In the genomic region with DNA sequence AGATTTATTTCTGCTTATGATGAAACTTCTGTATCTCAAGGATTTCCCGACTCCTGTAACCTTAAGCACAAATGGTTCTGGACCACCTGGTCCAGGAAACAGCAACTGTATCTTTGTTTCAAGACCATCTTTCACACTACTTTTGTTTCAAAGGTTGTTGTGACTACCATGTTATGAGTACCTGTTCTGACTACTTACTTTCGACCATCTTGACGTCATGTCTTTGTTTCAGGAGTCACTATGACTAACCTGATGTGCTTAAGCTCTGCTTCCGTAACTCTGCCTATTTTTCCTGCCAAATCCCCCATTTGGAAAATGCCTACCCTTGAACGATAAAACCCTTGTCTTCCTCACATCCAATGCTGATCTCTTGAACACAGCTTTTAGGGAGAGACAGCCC, we compare ENCODE assay signal across 31 mouse cellular contexts.
"Had no signal": no experiment of that assay in that cellular context is flagged by ENCODE, and none has a peak within 500 bp of the region (broad histone marks: within the 10 kb centered on the region; RNA-seq: fewer than 3 reads in every experiment).

No protein-coding gene starts in this region.

- H3K4me2 ChIP-seq: limb, embryonic 12.5 days; limb, embryonic 13.5 days; limb, embryonic 15.5 days; liver, embryonic 11.5 days; liver, embryonic 12.5 days; liver, embryonic 13.5 days; liver, embryonic 15.5 days; lung, embryonic 14.5 days; lung, embryonic 15.5 days; midbrain, embryonic 12.5 days; midbrain, embryonic 13.5 days; midbrain, embryonic 15.5 days had no signal

- H3K4me3 ChIP-seq: left cerebral cortex, adult 2 months; limb, embryonic 10.5 days; limb, embryonic 12.5 days; limb, embryonic 13.5 days; limb, embryonic 15.5 days; liver, embryonic 12.5 days; liver, embryonic 13.5 days; liver, embryonic 15.5 days; lung, embryonic 15.5 days; megakaryocyte, embryonic 14.5 days; midbrain, embryonic 10.5 days; midbrain, embryonic 12.5 days; midbrain, embryonic 13.5 days; midbrain, embryonic 15.5 days; myocyte had no signal

- H3K27me3 ChIP-seq: limb, embryonic 12.5 days; limb, embryonic 13.5 days; limb, embryonic 15.5 days; liver, embryonic 12.5 days; liver, embryonic 13.5 days; liver, embryonic 15.5 days; lung, embryonic 15.5 days; midbrain, embryonic 12.5 days; midbrain, embryonic 13.5 days; midbrain, embryonic 15.5 days had no signal

- DNase-seq: left cerebral cortex, postnatal 4 days; liver; liver, embryonic 13.5 days; liver, postnatal 0 days; lung, adult 18-20 months; lung, adult 2 months; lung, embryonic 14.5 days; lung, postnatal 10 days; lung, postnatal 14 days; lung, postnatal 36 days; lung, postnatal 4 days; midbrain, embryonic 14.5 days had no signal

- H3K9me3 ChIP-seq: limb, embryonic 10.5 days; limb, embryonic 12.5 days; limb, embryonic 13.5 days; limb, embryonic 15.5 days; liver, embryonic 12.5 days; liver, embryonic 13.5 days; liver, embryonic 15.5 days; lung, embryonic 15.5 days; midbrain, embryonic 10.5 days; midbrain, embryonic 12.5 days; midbrain, embryonic 13.5 days; midbrain, embryonic 15.5 days had no signal

- H3K36me3 ChIP-seq: limb, embryonic 10.5 days; limb, embryonic 12.5 days; limb, embryonic 13.5 days; limb, embryonic 15.5 days; liver, embryonic 12.5 days; liver, embryonic 13.5 days; liver, embryonic 15.5 days; lung, embryonic 15.5 days; midbrain, embryonic 10.5 days; midbrain, embryonic 12.5 days; midbrain, embryonic 13.5 days; midbrain, embryonic 15.5 days had no signal

- H3K27ac ChIP-seq: left cerebral cortex, adult 2 months; limb, embryonic 10.5 days; limb, embryonic 12.5 days; limb, embryonic 13.5 days; limb, embryonic 15.5 days; liver, embryonic 12.5 days; liver, embryonic 13.5 days; liver, embryonic 14.5 days; liver, embryonic 15.5 days; lung, embryonic 15.5 days; macrophage; midbrain, embryonic 10.5 days; midbrain, embryonic 12.5 days; midbrain, embryonic 13.5 days; midbrain, embryonic 15.5 days had no signal

- H3K4me1 ChIP-seq: limb, embryonic 12.5 days; limb, embryonic 13.5 days; limb, embryonic 15.5 days; liver, embryonic 12.5 days; liver, embryonic 13.5 days; liver, embryonic 15.5 days; megakaryocyte, embryonic 14.5 days; midbrain, embryonic 12.5 days; midbrain, embryonic 13.5 days; midbrain, embryonic 15.5 days had no signal

- H3K9ac ChIP-seq: limb, embryonic 12.5 days; limb, embryonic 13.5 days; limb, embryonic 15.5 days; liver, embryonic 12.5 days; liver, embryonic 13.5 days; liver, embryonic 14.5 days; liver, embryonic 15.5 days; liver, postnatal 0 days; lung, embryonic 14.5 days; lung, embryonic 15.5 days; midbrain, embryonic 12.5 days; midbrain, embryonic 13.5 days; midbrain, embryonic 15.5 days had no signal

- ATAC-seq: liver, embryonic 12.5 days; liver, postnatal 0 days; lung, postnatal 0 days; midbrain, embryonic 13.5 days; midbrain, embryonic 15.5 days; midbrain, embryonic 16.5 days had no signal
